Mouse (Mus musculus) yolk sac, embryonic 10.5 days (tissue): ENCODE measurements around the gene Akirin1.

Experiments used
- DNase-seq: peaks from one replicate; pipeline ENCODE4 v3.0.0-alpha.2; 2017; ENCODE audit warnings: low spot score

Akirin1 gene

DNA sequence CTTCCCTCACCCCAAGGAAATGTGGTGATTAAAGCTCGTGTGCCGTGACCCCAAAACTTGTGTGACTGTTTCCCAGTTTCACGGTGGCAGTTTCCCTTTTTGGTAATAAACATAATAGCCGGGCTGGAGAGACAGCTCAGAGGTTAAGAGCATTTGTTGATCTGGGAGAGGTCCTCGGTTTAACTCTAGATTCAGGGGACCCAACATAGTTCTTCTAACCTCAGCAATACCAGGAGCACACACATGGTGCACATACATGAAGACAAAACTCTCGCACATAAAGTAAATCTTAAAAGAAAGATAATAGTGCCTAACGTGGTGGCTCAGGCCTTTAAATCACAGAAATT lies 31.7 kb downstream of the Akirin1 start:
- DNase-seq: no peak

DNA sequence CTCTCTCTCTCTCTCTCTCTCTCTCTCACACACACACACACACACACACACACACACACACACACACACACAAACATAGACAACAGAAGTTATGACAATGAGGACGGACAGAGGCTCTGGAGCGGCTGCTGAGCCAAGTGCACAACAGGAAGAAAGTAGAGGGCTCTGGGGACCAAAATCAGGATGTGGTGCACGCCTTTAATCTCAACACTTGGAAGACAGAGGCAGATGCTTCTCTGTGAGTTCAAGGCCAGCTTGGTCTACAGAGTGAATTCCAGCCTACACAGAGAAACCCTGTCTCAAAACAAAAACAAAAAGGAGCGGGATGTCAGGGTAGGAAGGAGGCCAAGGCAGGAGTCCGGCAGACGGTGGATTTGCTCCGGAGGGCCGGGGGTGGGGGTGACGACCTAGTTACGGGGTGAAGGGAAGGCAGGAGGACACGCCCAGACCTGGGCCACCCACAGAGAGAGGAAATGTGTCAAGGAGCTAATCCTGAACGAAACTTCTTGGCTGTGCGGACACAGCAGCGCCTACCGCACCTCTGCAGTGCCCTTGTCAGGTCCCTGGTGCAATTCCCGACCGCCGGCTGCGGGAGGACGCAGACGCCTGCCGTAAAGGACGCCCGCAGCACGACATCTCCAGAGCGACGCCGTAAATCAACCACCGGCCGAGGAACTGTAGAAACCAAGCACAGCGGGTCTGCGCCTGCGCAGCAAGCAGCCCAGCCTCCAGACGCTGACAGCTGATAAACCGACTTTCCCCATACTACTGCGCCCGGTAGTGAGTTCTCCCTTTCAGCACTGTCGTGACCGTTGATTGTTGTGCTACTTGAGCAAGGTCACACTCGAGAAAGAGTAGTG lies 32.3 kb downstream of the Akirin1 start, which contains the start of gene Ndufs5:
Gene Ndufs5, minus strand, starts transcription at position 629 of the 860 bp plus-strand sequence.
- peak; percentile 94 for DNase-seq

DNA sequence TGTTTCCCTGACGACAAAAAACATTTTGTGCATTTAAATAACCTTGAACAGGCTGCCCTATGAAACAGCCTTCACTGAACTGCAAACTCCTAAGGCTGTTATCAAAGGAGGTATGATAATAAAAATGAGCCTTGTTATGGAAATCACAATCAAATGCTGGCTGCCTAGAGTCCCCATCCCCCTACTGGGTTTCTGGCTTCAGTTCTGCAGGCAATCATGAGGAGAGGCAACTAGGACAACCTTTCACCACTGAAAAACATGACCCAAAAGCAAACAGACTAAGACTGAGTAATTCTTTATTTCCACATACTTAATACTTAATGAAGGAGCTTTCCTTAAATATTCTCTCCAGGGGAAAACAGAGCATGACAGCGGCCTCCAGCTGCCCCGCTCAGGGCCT lies 37.7 kb downstream of the Akirin1 start:
- DNase-seq: no peak

- DNase-seq: no peak
These were observed 42.8 kb downstream of the Akirin1 start for GRCm38 (mm10) chr4:123707340-123707739.

DNA sequence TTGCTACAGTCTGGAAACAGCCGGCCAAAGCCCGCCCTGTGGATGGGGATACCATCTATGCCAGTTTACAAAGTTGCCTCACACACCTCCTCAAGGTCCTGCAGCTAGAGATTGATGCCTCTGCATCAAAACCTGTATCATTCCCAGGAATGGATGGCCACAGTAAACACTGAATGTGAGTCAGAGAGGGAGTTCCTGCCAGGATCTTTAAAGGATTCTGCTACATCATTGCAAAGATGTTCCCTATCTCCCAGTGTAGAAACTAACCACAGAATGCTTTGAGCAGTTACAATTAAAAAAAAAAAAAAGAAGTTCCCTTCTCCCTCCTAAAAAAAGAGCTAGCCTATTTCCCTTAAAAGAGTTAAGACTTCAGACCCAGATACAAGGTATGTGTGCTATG lies 44.8 kb downstream of the Akirin1 start:
- no peak for DNase-seq

DNA sequence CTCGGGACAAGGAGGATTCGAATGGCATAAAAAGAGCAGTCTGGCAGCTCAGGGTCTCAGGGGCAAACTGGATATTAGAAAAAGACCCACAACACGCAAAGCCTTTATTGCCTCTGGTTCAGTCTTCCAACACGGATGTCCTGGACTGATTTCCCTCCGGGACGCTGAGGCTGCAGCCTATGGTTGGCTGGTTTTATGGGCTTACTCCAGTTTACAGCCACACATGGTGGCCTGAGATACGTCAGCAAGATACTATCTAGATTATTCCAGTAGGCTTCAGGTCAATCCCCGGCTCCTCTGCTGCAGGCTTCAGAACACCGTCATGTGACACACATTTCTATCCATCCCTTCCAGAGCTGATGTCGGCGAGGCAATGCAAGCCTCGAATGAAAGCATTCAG lies 56.8 kb downstream of the Akirin1 start:
- DNase-seq: no peak

DNA sequence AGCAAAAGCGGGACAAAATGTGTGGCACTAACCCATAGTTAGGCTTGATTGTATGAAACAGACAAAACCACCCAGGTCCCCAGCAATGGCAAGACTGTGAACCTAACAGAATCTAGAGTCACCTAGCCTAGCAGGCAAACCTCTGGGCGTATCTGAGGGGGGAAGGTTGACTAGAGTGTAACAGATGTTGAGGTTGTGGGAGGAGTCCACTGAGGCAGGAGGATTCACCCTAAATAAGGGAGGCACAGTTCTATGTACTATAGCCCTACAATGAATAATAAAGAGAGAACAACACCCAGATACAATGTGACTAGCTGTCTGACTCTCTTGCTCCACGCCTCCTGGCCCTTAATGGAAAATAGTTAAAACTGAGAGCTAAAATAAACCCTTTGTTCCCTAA lies 58.1 kb downstream of the Akirin1 start:
- DNase-seq: no peak

- DNase-seq: no peak
These were observed 59.8 kb downstream of the Akirin1 start for GRCm38 (mm10) chr4:123690311-123690710.

DNA sequence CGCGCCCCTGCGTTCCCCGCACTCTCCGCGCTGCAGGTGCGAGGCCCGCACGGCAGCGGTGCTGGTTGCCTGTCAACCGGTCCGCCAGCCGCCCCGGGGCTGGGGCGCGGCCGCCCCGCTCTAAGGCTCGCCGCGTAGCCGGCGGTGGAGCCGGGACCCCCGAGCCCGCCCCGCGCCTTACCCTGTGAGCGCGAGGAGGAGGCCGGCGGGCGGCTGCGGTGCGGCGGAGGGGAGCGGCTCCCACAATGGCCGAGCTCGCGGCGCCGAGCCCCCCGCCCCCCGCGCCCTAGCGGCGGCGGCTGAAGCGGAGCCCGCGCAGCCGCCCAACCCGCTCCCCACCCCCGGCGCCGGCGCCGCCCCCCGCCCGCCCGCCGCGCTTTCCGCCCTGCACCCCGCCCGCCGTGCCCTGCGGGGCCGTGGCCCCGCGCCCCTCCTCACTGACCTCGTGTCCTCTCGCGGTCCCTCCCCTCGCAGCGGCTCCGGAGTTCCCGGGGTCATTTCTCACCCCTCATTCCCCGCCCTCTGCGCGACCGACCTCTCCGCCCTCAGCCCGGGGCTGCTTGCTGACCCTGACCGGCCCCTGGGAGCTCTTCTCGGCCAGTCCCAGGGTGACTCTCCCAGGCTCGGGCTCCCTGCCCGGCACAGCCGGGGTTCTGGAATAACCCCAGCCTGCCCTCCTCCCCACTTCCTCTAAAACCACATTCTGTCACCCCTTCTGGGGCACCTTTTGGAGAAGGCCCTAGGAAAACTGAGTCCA lies 62.9 kb downstream of the Akirin1 start:
- DNase-seq: peak; percentile 84

- DNase-seq: peak; percentile 12
These were observed 63.6 kb downstream of the Akirin1 start for GRCm38 (mm10) chr4:123686368-123687024.

- DNase-seq: no peak
These were observed 64.5 kb downstream of the Akirin1 start for GRCm38 (mm10) chr4:123685506-123686242.

DNA sequence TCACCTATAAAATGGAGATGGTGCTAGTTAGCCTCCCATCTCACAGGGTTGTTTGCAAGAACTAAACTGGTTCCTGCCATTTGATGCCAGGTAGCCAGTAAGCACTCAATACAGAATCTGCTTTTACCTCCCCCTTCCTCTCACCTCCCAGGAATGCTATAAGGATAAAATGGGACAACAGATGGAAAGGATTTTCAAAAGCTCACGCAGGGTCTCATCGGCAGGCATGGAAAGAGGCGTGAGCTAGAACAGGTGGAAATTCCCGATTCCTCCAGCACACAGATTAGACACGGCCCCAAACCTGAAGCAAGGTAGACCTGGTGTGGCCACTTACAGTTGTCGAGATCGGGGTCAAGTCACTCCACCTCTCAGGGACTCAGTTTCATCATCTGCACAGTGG lies 65.1 kb downstream of the Akirin1 start:
- DNase-seq: no peak
